Mouse (Mus musculus) forebrain, embryonic 10.5 days (tissue): Measurements from ENCODE around the gene Pla1a. TPM values are rescaled to one million over a fixed set of nuclear protein-coding genes. Genes with fewer than 3 reads are reported as not detected.

Experiments
- DNase-seq: peaks from one replicate; pipeline ENCODE4 v3.0.0-alpha.2; 2017; ENCODE audit warnings: low spot score; ENCODE audit errors: extremely low spot score
- H3K27ac ChIP-seq: fragments of 300-500 bp; sonication (generic); 2 replicates; pipeline ENCODE4 v1.5.1; 2016; ENCODE audit warnings: mild to moderate bottlenecking
- H3K27me3 ChIP-seq: fragments of 300-500 bp; sonication (generic); 2 replicates; pipeline ENCODE4 v1.6.1; 2016; ENCODE audit warnings: mild to moderate bottlenecking; ENCODE audit not compliant: poor library complexity, severe bottlenecking
- H3K36me3 ChIP-seq: fragments of 300-500 bp; sonication (generic); replicated peaks from 2 replicates; pipeline ENCODE4 v1.6.1; 2016; ENCODE audit warnings: mild to moderate bottlenecking, moderate library complexity
- H3K4me1 ChIP-seq: fragments of 300-500 bp; sonication (generic); 2 replicates; pipeline ENCODE4 v1.6.1; 2016
- H3K4me3 ChIP-seq: fragments of 300-500 bp; sonication (generic); 2 replicates; pipeline ENCODE4 v1.5.1; 2016; ENCODE audit warnings: mild to moderate bottlenecking, moderate library complexity
- H3K9me3 ChIP-seq: fragments of 300-500 bp; sonication (generic); 2 replicates; pipeline ENCODE4 v1.6.1; 2016; ENCODE audit warnings: mild to moderate bottlenecking, moderate library complexity
- WGBS: fragments of 180-500 bp; shearing (Covaris S2); methylation state at CpG from one replicate; pipeline ENCODE4 v1.1.7; 2016; 5-methylcytosine and 5-hydroxymethylcytosine counted together
- polyA plus RNA-seq: library from polyadenylated mRNA; unstranded; fragments of >200 nt; fragmentation: Nextera tagmentation; extraction: Ambion mirVana; gene quantifications from 2 replicates; pipeline ENCODE4 v1.2.1, GENCODE M21; 2016

Gene Pla1a
- polyA plus RNA-seq, 1 experiment from 2014 or later: not detected

DNA sequence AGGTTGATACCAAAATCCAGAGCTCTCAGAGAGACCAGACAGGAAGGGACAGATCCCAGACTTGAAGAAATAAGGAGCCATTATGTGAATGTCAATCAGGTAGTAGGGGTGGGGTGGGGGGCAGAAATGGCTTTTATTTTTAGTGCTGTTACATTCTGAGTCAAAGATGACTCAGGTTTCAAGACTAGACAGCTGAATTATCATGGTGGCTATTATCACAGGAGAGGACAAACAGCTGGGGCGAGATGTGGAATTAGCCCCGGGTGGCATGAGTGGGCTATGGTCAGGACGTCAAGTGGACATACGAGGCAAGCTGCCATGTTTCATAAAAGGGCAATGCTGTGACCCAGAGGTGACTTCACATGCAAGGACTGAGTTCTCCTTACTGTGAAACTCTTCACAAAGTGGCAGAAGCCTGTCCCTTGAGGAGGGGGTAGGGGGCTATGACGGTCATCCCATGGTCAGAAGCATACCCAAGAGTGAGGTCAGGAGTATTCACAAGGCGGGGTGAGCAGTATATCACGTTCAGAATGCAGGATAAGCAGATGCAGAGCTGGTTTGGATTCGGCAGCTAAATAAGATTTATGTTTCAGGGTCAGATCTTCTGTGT lies 43.6 kb downstream of the Pla1a start:
- Histone ChIP-seq H3K4me3 (no peak overlapping the region), H3K27ac (no peak overlapping the region)
- 82% methylated on average over 8 of the region's 8 CpGs for WGBS

DNA sequence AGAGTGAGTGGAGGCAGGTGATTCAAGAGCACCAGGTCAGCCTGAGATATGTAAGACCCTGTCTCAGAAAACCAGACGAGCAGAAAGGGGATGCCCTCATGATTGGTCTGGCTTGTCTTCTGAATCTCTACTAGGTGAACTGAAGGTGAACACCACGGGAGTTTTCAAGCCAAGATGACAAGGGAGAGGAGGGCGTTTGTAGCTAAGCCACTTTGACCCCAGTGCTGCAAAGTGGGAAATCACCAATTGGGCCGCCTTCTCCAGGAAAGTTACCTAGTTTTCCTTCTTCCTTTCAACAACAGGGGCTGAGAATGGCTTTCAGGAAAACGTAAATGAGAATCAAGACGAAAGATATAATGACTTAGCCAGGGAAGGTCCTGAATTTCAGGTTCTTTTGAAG lies 44.2 kb downstream of the Pla1a start:
- no peaks in the 10 kb centered on the region for H3K36me3 ChIP-seq
- no peak for DNase-seq
- 81% methylated on average over 6 of the region's 6 CpGs for WGBS
- no peaks in the 10 kb centered on the region for H3K27me3 ChIP-seq
- no peaks in the 10 kb centered on the region for H3K9me3 ChIP-seq
- H3K4me3 ChIP-seq: no peak overlapping the region
- H3K4me1 ChIP-seq: no peaks in the 10 kb centered on the region
- H3K27ac ChIP-seq: no peak overlapping the region

More for the DNA sequence above, 43.6 kb downstream of the Pla1a start:
- no peak for DNase-seq
- Histone ChIP-seq H3K9me3 (no peaks in the 10 kb centered on the region), H3K4me1 (no peaks in the 10 kb centered on the region), H3K27me3 (no peaks in the 10 kb centered on the region), H3K36me3 (no peaks in the 10 kb centered on the region)

DNA sequence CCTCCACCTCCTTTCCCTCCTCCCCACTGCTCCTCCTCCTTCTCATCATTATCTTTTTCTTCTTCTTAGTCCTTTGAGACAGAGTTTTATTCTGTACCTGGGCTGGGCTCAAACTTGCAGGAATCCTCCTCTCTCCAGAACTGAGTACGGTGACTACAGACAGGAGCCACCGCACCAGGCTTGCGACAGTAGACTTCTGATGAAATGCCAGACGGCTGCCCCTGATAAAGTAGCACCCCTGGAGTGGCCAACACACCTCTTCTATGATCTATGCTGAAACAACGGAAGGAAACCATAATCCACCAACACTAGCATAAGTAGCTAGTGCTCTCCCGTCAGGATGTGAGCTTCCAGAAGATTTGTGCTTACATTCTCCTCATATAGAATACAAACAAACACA lies 45.6 kb downstream of the Pla1a start:
- no peak for DNase-seq
- no peak overlapping the region for H3K27ac ChIP-seq
- no peaks in the 10 kb centered on the region for H3K36me3 ChIP-seq
- WGBS: 89% methylated on average over 6 of the region's 6 CpGs
- no peaks in the 10 kb centered on the region for H3K4me1 ChIP-seq
- H3K4me3 ChIP-seq: no peak overlapping the region
- no peaks in the 10 kb centered on the region for H3K27me3 ChIP-seq
- H3K9me3 ChIP-seq: no peaks in the 10 kb centered on the region

- H3K27me3 ChIP-seq: no peaks in the 10 kb centered on the region
- no peaks in the 10 kb centered on the region for H3K9me3 ChIP-seq
- 94% methylated on average over 4 of the region's 4 CpGs for WGBS
- H3K4me1 ChIP-seq: no peaks in the 10 kb centered on the region
- H3K36me3 ChIP-seq: no peaks in the 10 kb centered on the region
- no peak overlapping the region for H3K4me3 ChIP-seq
- no peak for DNase-seq
- no peak overlapping the region for H3K27ac ChIP-seq
These were observed 47.2 kb downstream of the Pla1a start for GRCm38 (mm10) chr16:38385700-38386099.

GRCm38 (mm10) chr16:38385184-38385634 lies 47.7 kb downstream of the Pla1a start:
- 88% methylated on average over 6 of the region's 6 CpGs for WGBS

GRCm38 (mm10) chr16:38383683-38384082 lies 49.3 kb downstream of the Pla1a start:
- no peak overlapping the region for H3K27ac ChIP-seq
- no peaks in the 10 kb centered on the region for H3K36me3 ChIP-seq
- H3K9me3 ChIP-seq: no peaks in the 10 kb centered on the region
- H3K4me3 ChIP-seq: no peak overlapping the region
- 0 out of 2 replicates have a peak, but pooled peaks cover 3% of the 10 kb centered on the region for H3K4me1 ChIP-seq
- DNase-seq: no peak
- H3K27me3 ChIP-seq: no peaks in the 10 kb centered on the region
- WGBS: 87% methylated on average over 2 of the region's 2 CpGs

More at GRCm38 (mm10) chr16:38385184-38385634, 47.7 kb downstream of the Pla1a start:
- Histone ChIP-seq H3K9me3 (no peaks in the 10 kb centered on the region), H3K36me3 (no peaks in the 10 kb centered on the region), H3K27me3 (no peaks in the 10 kb centered on the region), H3K4me1 (no peaks in the 10 kb centered on the region), H3K27ac (no peak overlapping the region), H3K4me3 (no peak overlapping the region)
- DNase-seq: no peak

DNA sequence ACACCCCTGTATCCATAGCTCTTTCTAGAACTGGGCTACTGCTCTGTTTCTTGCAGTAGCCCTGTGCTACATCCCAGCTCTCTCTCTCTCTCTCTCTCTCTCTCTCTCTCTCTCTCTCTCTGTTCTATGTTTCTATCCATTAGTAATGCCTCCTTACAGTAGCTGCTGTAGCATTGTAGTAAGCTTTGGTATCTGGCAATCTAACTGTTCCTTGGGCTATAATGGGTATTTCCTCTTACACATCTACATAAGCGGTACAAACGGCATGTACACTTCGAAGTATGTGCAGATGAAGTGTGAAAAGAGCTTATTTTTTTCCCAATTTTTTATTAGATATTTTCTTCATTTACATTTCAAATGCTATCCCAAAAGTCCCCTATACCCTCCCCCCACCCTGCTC lies 53.0 kb downstream of the Pla1a start:
- peaks cover 17% of the 10 kb centered on the region for H3K4me1 ChIP-seq
- H3K9me3 ChIP-seq: no peaks in the 10 kb centered on the region
- no peak overlapping the region for H3K4me3 ChIP-seq
- no peaks in the 10 kb centered on the region for H3K27me3 ChIP-seq
- 96% methylated on average over 3 of the region's 3 CpGs for WGBS
- H3K27ac ChIP-seq: no peak overlapping the region
- no peaks in the 10 kb centered on the region for H3K36me3 ChIP-seq
- DNase-seq: no peak

- no peak for DNase-seq
- Histone ChIP-seq H3K4me3 (no peak overlapping the region), H3K9me3 (no peaks in the 10 kb centered on the region), H3K27me3 (no peaks in the 10 kb centered on the region), H3K4me1 (peaks cover 17% of the 10 kb centered on the region), H3K36me3 (no peaks in the 10 kb centered on the region), H3K27ac (no peak overlapping the region)
- 64% methylated on average over 3 of the region's 3 CpGs for WGBS
These were observed 53.5 kb downstream of the Pla1a start for GRCm38 (mm10) chr16:38379493-38379892.

- H3K27ac ChIP-seq: no peak overlapping the region
- H3K27me3 ChIP-seq: no peaks in the 10 kb centered on the region
- no peak overlapping the region for H3K4me3 ChIP-seq
- H3K9me3 ChIP-seq: no peaks in the 10 kb centered on the region
- H3K4me1 ChIP-seq: peaks cover 17% of the 10 kb centered on the region
- H3K36me3 ChIP-seq: no peaks in the 10 kb centered on the region
- no peak for DNase-seq
- WGBS: 61% methylated on average over 6 of the region's 6 CpGs
These were observed 53.9 kb downstream of the Pla1a start for GRCm38 (mm10) chr16:38379088-38379487.

GRCm38 (mm10) chr16:38378591-38378990 lies 54.4 kb downstream of the Pla1a start:
- no peaks in the 10 kb centered on the region for H3K36me3 ChIP-seq
- no peak for DNase-seq
- no peak overlapping the region for H3K4me3 ChIP-seq
- 88% methylated on average over 6 of the region's 6 CpGs for WGBS
- no peaks in the 10 kb centered on the region for H3K27me3 ChIP-seq
- H3K9me3 ChIP-seq: no peaks in the 10 kb centered on the region
- peaks cover 17% of the 10 kb centered on the region for H3K4me1 ChIP-seq
- H3K27ac ChIP-seq: no peak overlapping the region

- no peak for DNase-seq
- Histone ChIP-seq H3K27ac (no peak overlapping the region), H3K4me1 (peaks cover 17% of the 10 kb centered on the region), H3K4me3 (no peak overlapping the region), H3K36me3 (no peaks in the 10 kb centered on the region), H3K9me3 (no peaks in the 10 kb centered on the region), H3K27me3 (no peaks in the 10 kb centered on the region)
- 88% methylated on average over 6 of the region's 6 CpGs for WGBS
These were observed 55.4 kb downstream of the Pla1a start for GRCm38 (mm10) chr16:38377546-38377945.

- no peaks in the 10 kb centered on the region for H3K9me3 ChIP-seq
- H3K27ac ChIP-seq: peak overlapping the region; percentile 82
- peak overlapping the region; percentile 41 for H3K4me3 ChIP-seq
These were observed 56.1 kb downstream of the Pla1a start for GRCm38 (mm10) chr16:38376841-38377249.

GRCm38 (mm10) chr16:38376163-38376840 lies 56.6 kb downstream of the Pla1a start:
- peak; percentile 42 for DNase-seq
- Histone ChIP-seq H3K4me1 (peaks cover 17% of the 10 kb centered on the region), H3K27me3 (no peaks in the 10 kb centered on the region), H3K27ac (peak overlapping the region; percentile 82), H3K36me3 (no peaks in the 10 kb centered on the region), H3K9me3 (no peaks in the 10 kb centered on the region), H3K4me3 (peak overlapping the region; percentile 41)
- WGBS: 30% methylated on average over 17 of the region's 17 CpGs

More at GRCm38 (mm10) chr16:38376841-38377249, 56.1 kb downstream of the Pla1a start:
- no peak for DNase-seq
- 64% methylated on average over 8 of the region's 8 CpGs for WGBS
- Histone ChIP-seq H3K4me1 (peaks cover 17% of the 10 kb centered on the region), H3K27me3 (no peaks in the 10 kb centered on the region), H3K36me3 (no peaks in the 10 kb centered on the region)
